In the genomic region with DNA sequence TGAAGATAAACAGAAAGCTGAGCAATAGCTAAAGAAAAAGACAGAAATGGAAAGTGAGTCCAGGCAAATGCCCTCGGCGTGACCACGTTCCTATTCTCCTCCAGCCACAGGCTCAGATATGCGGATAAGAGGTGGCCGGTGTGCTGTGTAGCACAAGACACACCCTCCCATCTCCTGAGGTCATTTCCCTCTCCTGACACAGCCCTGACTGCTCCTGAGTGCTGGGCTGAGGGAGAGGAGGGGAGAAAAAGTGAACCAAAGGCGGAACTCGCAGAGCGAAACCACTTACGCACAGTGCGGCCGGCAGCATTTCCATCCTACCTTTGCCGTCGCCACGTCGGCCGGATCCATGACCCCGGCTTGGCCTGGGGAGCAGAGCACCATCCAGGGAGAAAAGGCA, we compare ENCODE assay signal across 8 mouse cellular contexts.
A peak's percentile ranks its signal among the peaks of the same experiment; 100 is the strongest.
DNase-seq lines count a peak whose midpoint lies in the region; ATAC-seq and TF ChIP-seq lines count a peak whose summit lies in the region.

No protein-coding gene starts in this region.

- WGBS in intestine, embryonic 14.5 days, result 81% methylated on average over 17 of the region's 17 CpGs
- WGBS in intestine, postnatal 0 days, result 72% methylated on average over 17 of the region's 17 CpGs
- WGBS in embryonic facial prominence, embryonic 11.5 days, result 65% methylated on average over 17 of the region's 17 CpGs
- 59% methylated on average over 17 of the region's 17 CpGs for WGBS in hindbrain, postnatal 0 days
- 66% methylated on average over 17 of the region's 17 CpGs for WGBS in midbrain, postnatal 0 days

- no peak for ATAC-seq in intestine, embryonic 14.5 days (replicated peaks; ENCODE audit: low FRiP score, low TSS enrichment, low read depth)
- no peak for ATAC-seq in intestine, postnatal 0 days
- peak; percentile 41; the same call in 1 of the 2 replicates for ATAC-seq in embryonic facial prominence, embryonic 11.5 days (replicated peaks; ENCODE audit: insufficient number of reproducible peaks, low FRiP score, low TSS enrichment, low read depth)
- 0 out of 2 replicates have a peak, but pooled peaks have one; percentile 1 for ATAC-seq in hindbrain, postnatal 0 days
- peak; percentile 12; the same call in 1 of the 2 replicates for ATAC-seq in midbrain, postnatal 0 days (ENCODE audit: low FRiP score)
- no peak for ATAC-seq in megakaryocyte-erythroid progenitor cell, adult 5-6 weeks (replicated peaks; ENCODE audit: low FRiP score, low TSS enrichment, poor library complexity, severe bottlenecking)

- no peak overlapping the region for H3K9ac ChIP-seq in intestine, embryonic 14.5 days (ENCODE audit: low read length)
- H3K9ac ChIP-seq in intestine, postnatal 0 days (ENCODE audit: low read depth, low read length), result no peak overlapping the region
- no peak overlapping the region for H3K9ac ChIP-seq in embryonic facial prominence, embryonic 11.5 days (replicated peaks; ENCODE audit: low read length)
- 0 out of 2 replicates have a peak overlapping the region, but pooled peaks have one; percentile 7 for H3K9ac ChIP-seq in hindbrain, postnatal 0 days (replicated peaks; ENCODE audit: low read length)
- H3K9ac ChIP-seq in midbrain, postnatal 0 days (replicated peaks; ENCODE audit: low read length, poor library complexity, severe bottlenecking), result no peak overlapping the region

- DNase-seq in intestine, embryonic 14.5 days (ENCODE audit: low spot score), result no peak
- no peak for DNase-seq in embryonic facial prominence, embryonic 11.5 days (ENCODE audit: low spot score)
- DNase-seq in hindbrain, postnatal 0 days (ENCODE audit: low spot score), result no peak
- no peak for DNase-seq in midbrain, postnatal 0 days (ENCODE audit: low spot score)
- no peak for DNase-seq in T-cell, adult 2 months (ENCODE audit: low spot score)
- no peak for DNase-seq in Muller cell, postnatal 12 days (ENCODE audit: inconsistent ontology term)

- peaks cover 12% of the 10 kb centered on the region; the same call in 1 of the 2 replicates for H3K4me1 ChIP-seq in intestine, embryonic 14.5 days (replicated peaks; ENCODE audit: control insufficient read depth, insufficient read depth, low read length)
- H3K4me1 ChIP-seq in intestine, postnatal 0 days (replicated peaks; ENCODE audit: control insufficient read depth, insufficient read depth, low read length), result no peaks in the 10 kb centered on the region
- peaks cover 4% of the 10 kb centered on the region; the same call in 1 of the 2 replicates for H3K4me1 ChIP-seq in embryonic facial prominence, embryonic 11.5 days (ENCODE audit: control insufficient read depth, insufficient read depth, low read length)
- H3K4me1 ChIP-seq in hindbrain, postnatal 0 days (ENCODE audit: insufficient read depth, low read length), result peaks cover 10% of the 10 kb centered on the region; the same call in 1 of the 2 replicates
- H3K4me1 ChIP-seq in midbrain, postnatal 0 days (ENCODE audit: insufficient read depth, low read length), result peaks cover 9% of the 10 kb centered on the region; the same call in 1 of the 2 replicates

- no peaks in the 10 kb centered on the region for H3K9me3 ChIP-seq in intestine, embryonic 14.5 days (ENCODE audit: control insufficient read depth, low read length)
- no peaks in the 10 kb centered on the region for H3K9me3 ChIP-seq in intestine, postnatal 0 days (ENCODE audit: control insufficient read depth)
- H3K9me3 ChIP-seq in embryonic facial prominence, embryonic 11.5 days (replicated peaks; ENCODE audit: control insufficient read depth, low read length), result no peaks in the 10 kb centered on the region
- H3K9me3 ChIP-seq in hindbrain, postnatal 0 days (ENCODE audit: low read length), result no peaks in the 10 kb centered on the region
- no peaks in the 10 kb centered on the region for H3K9me3 ChIP-seq in midbrain, postnatal 0 days (ENCODE audit: low read length)

- H3K36me3 ChIP-seq in intestine, embryonic 14.5 days (ENCODE audit: control insufficient read depth, insufficient read depth, low read length), result no peaks in the 10 kb centered on the region
- no peaks in the 10 kb centered on the region for H3K36me3 ChIP-seq in intestine, postnatal 0 days (ENCODE audit: control insufficient read depth, insufficient read depth)
- H3K36me3 ChIP-seq in embryonic facial prominence, embryonic 11.5 days (replicated peaks; ENCODE audit: control insufficient read depth, insufficient read depth, low read depth, low read length), result no peaks in the 10 kb centered on the region
- H3K36me3 ChIP-seq in hindbrain, postnatal 0 days (ENCODE audit: insufficient read depth, low read length), result no peaks in the 10 kb centered on the region
- no peaks in the 10 kb centered on the region for H3K36me3 ChIP-seq in midbrain, postnatal 0 days (ENCODE audit: insufficient read depth, low read length)

- H3K27ac ChIP-seq in intestine, embryonic 14.5 days (ENCODE audit: low read depth), result no peak overlapping the region
- H3K27ac ChIP-seq in intestine, postnatal 0 days (ENCODE audit: low read depth, low read length), result no peak overlapping the region
- no peak overlapping the region for H3K27ac ChIP-seq in embryonic facial prominence, embryonic 11.5 days (replicated peaks; ENCODE audit: low read depth, low read length)
- H3K27ac ChIP-seq in hindbrain, postnatal 0 days, result peak overlapping the region; percentile 81; the same call in 1 of the 2 replicates
- peak overlapping the region; percentile 90 for H3K27ac ChIP-seq in midbrain, postnatal 0 days (ENCODE audit: low read depth, low read length)

- no peak for TF ChIP-seq CTCF in intestine, postnatal 0 days (IDR thresholded peaks at IDR 0.05; ENCODE audit: low read depth)
- TF ChIP-seq CTCF in hindbrain, postnatal 0 days (IDR thresholded peaks at IDR 0.05; ENCODE audit: low read depth), result no peak
- TF ChIP-seq CTCF in midbrain, postnatal 0 days (IDR thresholded peaks at IDR 0.05), result no peak

- H3K4me3 ChIP-seq in intestine, embryonic 14.5 days (ENCODE audit: low read depth, low read length), result no peak overlapping the region
- H3K4me3 ChIP-seq in intestine, postnatal 0 days (ENCODE audit: low read depth, low read length), result no peak overlapping the region
- H3K4me3 ChIP-seq in embryonic facial prominence, embryonic 11.5 days (ENCODE audit: low read depth, low read length), result no peak overlapping the region
- no peak overlapping the region for H3K4me3 ChIP-seq in hindbrain, postnatal 0 days (ENCODE audit: low read length)
- no peak overlapping the region for H3K4me3 ChIP-seq in midbrain, postnatal 0 days (ENCODE audit: low read depth, low read length)

- H3K4me2 ChIP-seq in intestine, embryonic 14.5 days (ENCODE audit: low read length), result peak overlapping the region; percentile 36
- no peak overlapping the region for H3K4me2 ChIP-seq in intestine, postnatal 0 days (replicated peaks; ENCODE audit: low read depth)
- H3K4me2 ChIP-seq in embryonic facial prominence, embryonic 11.5 days (ENCODE audit: low read depth, low read length), result no peak overlapping the region
- peak overlapping the region; percentile 38 for H3K4me2 ChIP-seq in hindbrain, postnatal 0 days (ENCODE audit: low read depth, low read length)
- 0 out of 2 replicates have a peak overlapping the region, but pooled peaks have one; percentile 36 for H3K4me2 ChIP-seq in midbrain, postnatal 0 days (ENCODE audit: low read depth, low read length, poor library complexity, severe bottlenecking)

- no peaks in the 10 kb centered on the region for H3K27me3 ChIP-seq in intestine, embryonic 14.5 days (replicated peaks; ENCODE audit: control insufficient read depth, insufficient read depth, low read length)
- no peaks in the 10 kb centered on the region for H3K27me3 ChIP-seq in intestine, postnatal 0 days (replicated peaks; ENCODE audit: control insufficient read depth, insufficient read depth, low read length)
- H3K27me3 ChIP-seq in embryonic facial prominence, embryonic 11.5 days (ENCODE audit: control insufficient read depth, insufficient read depth, low read length), result no peaks in the 10 kb centered on the region
- no peaks in the 10 kb centered on the region for H3K27me3 ChIP-seq in hindbrain, postnatal 0 days (ENCODE audit: insufficient read depth, low read length)
- no peaks in the 10 kb centered on the region for H3K27me3 ChIP-seq in midbrain, postnatal 0 days (ENCODE audit: insufficient read depth, low read length)

Comparison
In these comparisons a context has a peak if more than half of its experiments do, and no peak if none do; other contexts are left out.
1. H3K4me2 ChIP-seq: peak in intestine, embryonic 14.5 days (single experiment), hindbrain, postnatal 0 days (single experiment) and midbrain, postnatal 0 days (single experiment); none in intestine, postnatal 0 days (single experiment) and embryonic facial prominence, embryonic 11.5 days (single experiment).
2. ATAC-seq: peak in embryonic facial prominence, embryonic 11.5 days (single experiment), hindbrain, postnatal 0 days (single experiment) and midbrain, postnatal 0 days (single experiment); none in intestine, embryonic 14.5 days (single experiment), intestine, postnatal 0 days (single experiment) and megakaryocyte-erythroid progenitor cell, adult 5-6 weeks (single experiment).
3. H3K27ac ChIP-seq: peak in hindbrain, postnatal 0 days (single experiment) and midbrain, postnatal 0 days (single experiment); none in intestine, embryonic 14.5 days (single experiment), intestine, postnatal 0 days (single experiment) and embryonic facial prominence, embryonic 11.5 days (single experiment).